Mouse (Mus musculus) limb, embryonic 10.5 days (tissue): ENCODE results near the gene Myh3. TPM values are rescaled to one million over a fixed set of nuclear protein-coding genes. Genes with fewer than 3 reads are reported as not detected.

ENCODE experiments used
- DNase-seq: peaks from one replicate; pipeline ENCODE4 v3.0.0-alpha.2; 2017; ENCODE audit warnings: low spot score
- H3K27ac ChIP-seq: fragments of 300-500 bp; sonication (generic); 2 replicates; pipeline ENCODE4 v1.5.1; 2016; ENCODE audit warnings: mild to moderate bottlenecking
- H3K27me3 ChIP-seq: fragments of 300-500 bp; sonication (generic); 2 replicates; pipeline ENCODE4 v1.6.1; 2016; ENCODE audit warnings: low read depth, mild to moderate bottlenecking; ENCODE audit not compliant: poor library complexity, severe bottlenecking
- H3K36me3 ChIP-seq: fragments of 300-500 bp; sonication (generic); 2 replicates; pipeline ENCODE4 v1.6.1; 2016; ENCODE audit warnings: mild to moderate bottlenecking, moderate library complexity
- H3K4me1 ChIP-seq: fragments of 300-500 bp; sonication (generic); 2 replicates; pipeline ENCODE4 v1.6.1; 2016
- H3K4me3 ChIP-seq: fragments of 300-500 bp; sonication (generic); 2 replicates; pipeline ENCODE4 v1.5.1; 2016; ENCODE audit warnings: mild to moderate bottlenecking, moderate library complexity
- H3K9me3 ChIP-seq: fragments of 300-500 bp; sonication (generic); replicated peaks from 2 replicates; pipeline ENCODE4 v1.6.1; 2016; ENCODE audit warnings: mild to moderate bottlenecking
- WGBS: fragments of 180-500 bp; shearing (Covaris S2); methylation state at CpG from one replicate; pipeline ENCODE4 v1.1.7; 2016; 5-methylcytosine and 5-hydroxymethylcytosine counted together
- polyA plus RNA-seq: library from polyadenylated mRNA; unstranded; fragments of >200 nt; fragmentation: Nextera tagmentation; extraction: Ambion mirVana; gene quantifications from 2 replicates; pipeline ENCODE4 v1.2.1, GENCODE M21; 2016

Gene Myh3
- polyA plus RNA-seq, 1 experiment from 2014 or later: 0.78 TPM

- DNase-seq: no peak
- no peak overlapping the region for H3K4me3 ChIP-seq
- no peaks in the 10 kb centered on the region for H3K36me3 ChIP-seq
- peaks cover 27% of the 10 kb centered on the region; the same call in 1 of the 2 replicates for H3K27me3 ChIP-seq
- no peak overlapping the region for H3K27ac ChIP-seq
- WGBS: 83% methylated on average over 11 of the region's 11 CpGs
- no peaks in the 10 kb centered on the region for H3K4me1 ChIP-seq
- no peaks in the 10 kb centered on the region for H3K9me3 ChIP-seq
Measured at GRCm38 (mm10) chr11:67098427-67098826, 20.3 kb downstream of the Myh3 start.

GRCm38 (mm10) chr11:67099241-67099640, 21.1 kb downstream of the Myh3 start:
- Histone ChIP-seq H3K27ac (no peak overlapping the region), H3K4me3 (no peak overlapping the region), H3K9me3 (no peaks in the 10 kb centered on the region), H3K36me3 (no peaks in the 10 kb centered on the region), H3K4me1 (no peaks in the 10 kb centered on the region), H3K27me3 (peaks cover 19% of the 10 kb centered on the region; the same call in 1 of the 2 replicates)
- 95% methylated on average over 16 of the region's 16 CpGs for WGBS
- DNase-seq: no peak

- Histone ChIP-seq H3K36me3 (no peaks in the 10 kb centered on the region), H3K4me3 (no peak overlapping the region), H3K27ac (no peak overlapping the region), H3K27me3 (peaks cover 10% of the 10 kb centered on the region; the same call in 1 of the 2 replicates), H3K9me3 (no peaks in the 10 kb centered on the region), H3K4me1 (no peaks in the 10 kb centered on the region)
- 38% methylated on average over 6 of the region's 6 CpGs for WGBS
- no peak for DNase-seq
Measured at GRCm38 (mm10) chr11:67100169-67100568, 22.1 kb downstream of the Myh3 start.

DNA sequence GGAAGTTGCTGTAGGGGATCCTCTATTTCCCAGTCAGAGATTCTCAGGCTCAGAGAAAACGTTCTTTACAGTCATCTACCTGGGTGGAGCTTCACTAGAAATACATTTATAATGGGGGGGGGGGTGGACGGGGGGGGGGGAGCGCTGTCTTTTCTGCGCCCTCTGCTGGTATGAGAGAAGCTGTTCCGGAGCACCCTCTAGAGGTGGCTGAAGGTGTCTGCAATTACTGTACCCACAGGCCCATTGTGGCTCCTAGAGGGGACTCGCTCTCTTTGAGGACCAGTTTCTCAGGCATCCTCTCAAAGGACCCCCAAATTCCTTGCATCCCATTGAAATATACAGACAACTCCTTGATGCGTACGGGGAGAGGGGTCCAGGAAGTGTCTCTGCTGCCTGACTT, 23.6 kb downstream of the Myh3 start:
- no peak for DNase-seq
- H3K36me3 ChIP-seq: no peaks in the 10 kb centered on the region
- H3K4me3 ChIP-seq: no peak overlapping the region

DNA sequence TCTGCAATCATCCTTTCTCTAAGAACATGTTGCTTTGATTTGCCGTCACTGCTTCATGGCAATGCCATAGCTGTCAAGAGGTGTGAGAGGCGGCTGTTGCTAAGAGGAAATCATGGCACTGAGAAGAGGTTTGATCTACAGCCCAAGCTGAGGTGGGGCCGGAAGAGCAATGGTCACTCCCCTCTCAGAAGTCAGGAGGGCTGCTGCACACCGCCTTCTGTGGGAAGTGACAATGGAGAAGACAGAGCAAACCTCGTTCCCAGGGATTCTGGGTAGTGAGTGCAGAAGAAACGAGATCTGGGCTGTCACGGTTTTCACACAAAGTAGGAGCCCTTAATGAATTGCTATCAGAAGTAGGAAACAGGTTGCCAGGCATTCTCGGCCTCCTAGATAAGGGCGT, 25.2 kb downstream of the Myh3 start:
- Histone ChIP-seq H3K9me3 (no peaks in the 10 kb centered on the region), H3K4me3 (no peak overlapping the region), H3K27ac (no peak overlapping the region), H3K4me1 (no peaks in the 10 kb centered on the region), H3K27me3 (peaks cover 7% of the 10 kb centered on the region; the same call in 1 of the 2 replicates), H3K36me3 (no peaks in the 10 kb centered on the region)
- no peak for DNase-seq
- whole genome bisulfite sequencing: 82% methylated on average over 9 of the region's 9 CpGs

More for the DNA sequence above, 23.6 kb downstream of the Myh3 start:
- H3K4me1 ChIP-seq: no peaks in the 10 kb centered on the region
- H3K9me3 ChIP-seq: no peaks in the 10 kb centered on the region
- 31% methylated on average over 8 of the region's 8 CpGs for WGBS
- H3K27ac ChIP-seq: no peak overlapping the region
- peaks cover 7% of the 10 kb centered on the region; the same call in 1 of the 2 replicates for H3K27me3 ChIP-seq

DNA sequence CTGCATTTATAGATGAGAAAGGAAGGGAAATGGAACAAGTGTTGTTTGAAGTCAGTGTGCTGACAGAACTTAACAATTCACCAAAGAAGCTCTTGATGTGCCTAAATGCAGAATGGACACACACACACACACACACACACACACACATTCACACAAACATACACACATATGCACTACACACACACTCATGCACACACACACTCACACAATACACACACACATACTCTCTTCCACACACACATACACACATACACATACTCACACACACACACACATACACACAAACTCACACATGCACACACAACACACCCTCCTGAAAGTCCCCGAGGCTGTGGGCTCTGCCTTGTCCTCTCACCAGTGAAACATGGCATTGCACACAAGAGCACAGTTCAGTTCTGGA, 26.1 kb downstream of the Myh3 start:
- DNase-seq: no peak
- WGBS: 67% methylated on average over 1 of the region's 1 CpGs
- no peak overlapping the region for H3K4me3 ChIP-seq

DNA sequence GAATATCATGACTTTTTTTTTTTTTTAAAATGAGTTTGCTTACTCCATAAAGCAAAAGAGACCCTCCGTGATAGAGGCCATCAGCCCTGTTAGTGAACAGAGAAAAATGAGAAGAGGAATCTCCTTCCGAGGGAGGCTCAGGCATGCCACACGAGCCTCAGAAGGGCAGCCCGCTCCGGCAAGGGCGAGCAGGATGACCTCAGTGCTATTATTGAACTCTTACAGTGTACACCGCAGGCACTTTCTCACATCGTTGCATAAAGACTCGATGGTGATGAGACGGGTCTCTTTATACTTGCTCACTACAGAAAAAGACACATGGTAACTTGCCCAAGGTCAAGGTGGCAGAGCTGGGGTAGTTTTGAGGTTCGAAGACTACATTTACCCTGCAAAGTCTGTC, 26.6 kb downstream of the Myh3 start:
- DNase-seq: no peak
- Histone ChIP-seq H3K36me3 (no peaks in the 10 kb centered on the region), H3K9me3 (no peaks in the 10 kb centered on the region), H3K4me1 (no peaks in the 10 kb centered on the region), H3K27ac (no peak overlapping the region), H3K27me3 (no peaks in the 10 kb centered on the region; the same call in 1 of the 2 replicates), H3K4me3 (no peak overlapping the region)
- 83% methylated on average over 11 of the region's 11 CpGs for WGBS

More for the DNA sequence above, 26.1 kb downstream of the Myh3 start:
- Histone ChIP-seq H3K27ac (no peak overlapping the region), H3K27me3 (peaks cover 4% of the 10 kb centered on the region; the same call in 1 of the 2 replicates), H3K36me3 (no peaks in the 10 kb centered on the region), H3K9me3 (no peaks in the 10 kb centered on the region), H3K4me1 (no peaks in the 10 kb centered on the region)

- H3K27ac ChIP-seq: no peak overlapping the region
- no peaks in the 10 kb centered on the region for H3K9me3 ChIP-seq
- 61% methylated on average over 4 of the region's 4 CpGs for WGBS
- H3K36me3 ChIP-seq: no peaks in the 10 kb centered on the region
- DNase-seq: no peak
- H3K27me3 ChIP-seq: no peaks in the 10 kb centered on the region
- H3K4me1 ChIP-seq: no peaks in the 10 kb centered on the region
- H3K4me3 ChIP-seq: no peak overlapping the region
Measured at GRCm38 (mm10) chr11:67105689-67106088, 27.6 kb downstream of the Myh3 start.

GRCm38 (mm10) chr11:67106973-67107372, 28.9 kb downstream of the Myh3 start:
- WGBS: 90% methylated on average over 10 of the region's 10 CpGs
- no peaks in the 10 kb centered on the region for H3K36me3 ChIP-seq
- DNase-seq: no peak
- no peak overlapping the region; the same call in 1 of the 2 replicates for H3K27ac ChIP-seq
- H3K9me3 ChIP-seq: no peaks in the 10 kb centered on the region
- no peaks in the 10 kb centered on the region for H3K27me3 ChIP-seq
- 0 out of 2 replicates have a peak, but pooled peaks cover 3% of the 10 kb centered on the region for H3K4me1 ChIP-seq
- H3K4me3 ChIP-seq: no peak overlapping the region

- Histone ChIP-seq H3K27me3 (no peaks in the 10 kb centered on the region), H3K9me3 (no peaks in the 10 kb centered on the region), H3K27ac (no peak overlapping the region), H3K4me1 (0 out of 2 replicates have a peak, but pooled peaks cover 3% of the 10 kb centered on the region), H3K36me3 (no peaks in the 10 kb centered on the region), H3K4me3 (no peak overlapping the region)
- peak; percentile 78 for DNase-seq
- 39% methylated on average over 5 of the region's 5 CpGs for WGBS
Measured at GRCm38 (mm10) chr11:67110168-67110948, 32.3 kb downstream of the Myh3 start.

DNA sequence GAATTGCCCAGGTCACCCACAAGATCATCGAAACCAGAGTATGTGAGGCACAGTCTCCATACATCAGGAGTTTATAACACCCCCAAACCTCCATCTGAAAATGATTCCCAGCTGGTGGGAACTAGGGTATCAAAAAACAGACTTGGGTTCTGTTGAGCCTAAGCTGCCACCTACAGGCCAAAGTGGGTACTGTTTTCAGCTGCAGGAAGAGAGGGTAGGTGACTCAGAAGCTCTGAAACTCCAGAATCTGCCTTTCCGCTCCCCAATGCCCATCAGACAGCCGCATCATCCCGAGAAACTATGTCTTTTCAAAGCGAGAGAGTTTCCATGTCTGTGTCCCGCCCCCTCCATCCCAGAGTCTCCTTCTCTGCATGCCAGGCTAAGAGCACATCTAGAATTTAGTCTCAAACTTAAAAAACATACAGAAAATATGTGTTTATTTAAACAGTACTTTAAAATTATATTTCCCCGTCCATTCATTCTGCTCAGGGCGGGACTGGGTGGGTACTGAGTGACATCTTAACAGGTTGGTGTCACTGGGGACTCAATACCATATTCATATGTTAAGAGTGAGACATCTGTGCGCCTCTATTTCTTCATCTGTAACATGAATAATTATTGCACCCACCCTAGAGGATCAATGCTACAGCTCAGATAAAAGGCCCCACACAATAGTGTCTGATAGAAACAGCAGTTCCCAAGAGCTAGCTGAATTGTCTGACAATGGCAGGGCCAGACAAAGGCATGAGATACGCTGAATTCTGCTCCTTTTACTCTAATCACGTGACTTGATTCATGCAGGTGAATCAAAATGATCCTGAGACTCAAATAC, 34.1 kb downstream of the Myh3 start:
- Histone ChIP-seq H3K4me1 (0 out of 2 replicates have a peak, but pooled peaks cover 3% of the 10 kb centered on the region), H3K36me3 (no peaks in the 10 kb centered on the region), H3K27me3 (no peaks in the 10 kb centered on the region), H3K27ac (no peak overlapping the region), H3K9me3 (no peaks in the 10 kb centered on the region), H3K4me3 (no peak overlapping the region)
- 40% methylated on average over 11 of the region's 11 CpGs for WGBS
- peak; percentile 74 for DNase-seq

DNA sequence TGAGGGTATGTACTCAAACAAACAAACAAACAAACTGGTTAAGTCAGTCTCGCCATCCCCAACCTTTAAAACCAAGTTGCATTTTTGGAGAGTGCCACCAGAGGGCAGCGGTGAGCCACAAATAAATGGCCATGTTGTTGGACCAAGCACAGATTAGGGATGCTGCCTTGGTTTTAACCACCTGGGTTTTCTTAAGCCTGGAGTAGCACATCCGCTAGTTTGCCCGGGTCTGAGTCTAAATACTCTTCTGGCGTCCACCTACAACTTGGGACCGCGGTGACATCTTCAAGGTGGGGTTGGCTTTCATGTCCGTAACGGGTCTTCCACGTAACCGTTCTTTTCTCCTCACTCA, 34.7 kb downstream of the Myh3 start:
- H3K36me3 ChIP-seq: no peaks in the 10 kb centered on the region
- WGBS: 43% methylated on average over 11 of the region's 11 CpGs

GRCm38 (mm10) chr11:67113381-67113780, 35.3 kb downstream of the Myh3 start:
- 87% methylated on average over 6 of the region's 6 CpGs for WGBS
- no peaks in the 10 kb centered on the region for H3K9me3 ChIP-seq
- H3K4me3 ChIP-seq: no peak overlapping the region
- 0 out of 2 replicates have a peak, but pooled peaks cover 3% of the 10 kb centered on the region for H3K4me1 ChIP-seq
- no peaks in the 10 kb centered on the region for H3K27me3 ChIP-seq
- H3K27ac ChIP-seq: no peak overlapping the region
- DNase-seq: no peak
- no peaks in the 10 kb centered on the region for H3K36me3 ChIP-seq

More for the DNA sequence above, 34.7 kb downstream of the Myh3 start:
- no peak overlapping the region for H3K4me3 ChIP-seq
- 0 out of 2 replicates have a peak, but pooled peaks cover 3% of the 10 kb centered on the region for H3K4me1 ChIP-seq
- peak; percentile 83 for DNase-seq
- H3K27ac ChIP-seq: no peak overlapping the region
- no peaks in the 10 kb centered on the region for H3K9me3 ChIP-seq
- H3K27me3 ChIP-seq: no peaks in the 10 kb centered on the region
